Mouse (Mus musculus) liver, embryonic 16.5 days (tissue): ENCODE measurements around the gene Gm47996. TPM values are rescaled to one million over a fixed set of nuclear protein-coding genes. Genes with fewer than 3 reads are reported as not detected.

ENCODE experiments used
- ATAC-seq: fragments of 200-750 bp; cut with Nextera tagmentation; 2 replicates; pipeline ENCODE4 v1.8.0; 2017; ENCODE audit warnings: low read depth, mild to moderate bottlenecking, moderate number of reproducible peaks, moderate library complexity
- H3K27ac ChIP-seq: fragments of 300-500 bp; sonication (generic); 2 replicates; pipeline ENCODE4 v1.5.1; 2014; ENCODE audit warnings: mild to moderate bottlenecking, low read length
- H3K27me3 ChIP-seq: fragments of 300-500 bp; sonication (generic); 2 replicates; pipeline ENCODE4 v1.6.1; 2014; ENCODE audit warnings: low read depth, low read length, mixed read lengths; ENCODE audit not compliant: control insufficient read depth, insufficient read depth
- H3K36me3 ChIP-seq: fragments of 300-500 bp; sonication (generic); 2 replicates; pipeline ENCODE4 v1.6.1; 2014; ENCODE audit warnings: mild to moderate bottlenecking; ENCODE audit not compliant: control insufficient read depth, insufficient read depth
- H3K4me1 ChIP-seq: fragments of 300-500 bp; sonication (generic); 2 replicates; pipeline ENCODE4 v1.6.1; 2014; ENCODE audit warnings: low read depth, low read length, mixed read lengths; ENCODE audit not compliant: control insufficient read depth
- H3K4me2 ChIP-seq: fragments of 300-500 bp; sonication (generic); 2 replicates; pipeline ENCODE4 v1.6.1; 2014; ENCODE audit warnings: low read depth, low read length, mixed read lengths
- H3K4me3 ChIP-seq: fragments of 300-500 bp; sonication (generic); 2 replicates; pipeline ENCODE4 v1.5.1; 2014; ENCODE audit warnings: low read depth, mild to moderate bottlenecking, low read length
- H3K9ac ChIP-seq: fragments of 300-500 bp; sonication (generic); 2 replicates; pipeline ENCODE4 v1.6.1; 2014; ENCODE audit warnings: low read depth, low read length
- H3K9me3 ChIP-seq: fragments of 300-500 bp; sonication (generic); replicated peaks from 2 replicates; pipeline ENCODE4 v1.6.1; 2016; ENCODE audit warnings: low read length; ENCODE audit not compliant: control insufficient read depth
- WGBS: fragments of 180-500 bp; shearing (Covaris S2); extraction: QIAGEN DNeasy Blood & Tissue Kit; methylation state at CpG from one replicate; pipeline ENCODE4 v1.1.7; 2014; ENCODE audit not compliant: insufficient replicate concordance; 5-methylcytosine and 5-hydroxymethylcytosine counted together
- polyA plus RNA-seq: library from polyadenylated mRNA; unstranded; fragments of >200 nt; fragmentation: Nextera tagmentation; extraction: Ambion mirVana; gene quantifications from 2 replicates; pipeline ENCODE4 v1.2.1, GENCODE M21; 2015

The Gm47996 gene
- polyA plus RNA-seq, 1 experiment from 2014 or later = 0.12 TPM

GRCm38 (mm10) chr1:151250529-151251193, 40.7 kb downstream of the Gm47996 start:
- peak overlapping the region; percentile 1; the same call in 1 of the 2 replicates for H3K4me2 ChIP-seq
- ATAC-seq = peak; percentile 51
- no peak overlapping the region for H3K27ac ChIP-seq
- H3K9ac ChIP-seq = no peak overlapping the region
- H3K4me1 ChIP-seq = no peaks in the 10 kb centered on the region
- no peaks in the 10 kb centered on the region for H3K9me3 ChIP-seq
- no peaks in the 10 kb centered on the region for H3K36me3 ChIP-seq
- no peak overlapping the region for H3K4me3 ChIP-seq
- WGBS = 39% methylated on average over 18 of the region's 18 CpGs
- H3K27me3 ChIP-seq = no peaks in the 10 kb centered on the region

DNA sequence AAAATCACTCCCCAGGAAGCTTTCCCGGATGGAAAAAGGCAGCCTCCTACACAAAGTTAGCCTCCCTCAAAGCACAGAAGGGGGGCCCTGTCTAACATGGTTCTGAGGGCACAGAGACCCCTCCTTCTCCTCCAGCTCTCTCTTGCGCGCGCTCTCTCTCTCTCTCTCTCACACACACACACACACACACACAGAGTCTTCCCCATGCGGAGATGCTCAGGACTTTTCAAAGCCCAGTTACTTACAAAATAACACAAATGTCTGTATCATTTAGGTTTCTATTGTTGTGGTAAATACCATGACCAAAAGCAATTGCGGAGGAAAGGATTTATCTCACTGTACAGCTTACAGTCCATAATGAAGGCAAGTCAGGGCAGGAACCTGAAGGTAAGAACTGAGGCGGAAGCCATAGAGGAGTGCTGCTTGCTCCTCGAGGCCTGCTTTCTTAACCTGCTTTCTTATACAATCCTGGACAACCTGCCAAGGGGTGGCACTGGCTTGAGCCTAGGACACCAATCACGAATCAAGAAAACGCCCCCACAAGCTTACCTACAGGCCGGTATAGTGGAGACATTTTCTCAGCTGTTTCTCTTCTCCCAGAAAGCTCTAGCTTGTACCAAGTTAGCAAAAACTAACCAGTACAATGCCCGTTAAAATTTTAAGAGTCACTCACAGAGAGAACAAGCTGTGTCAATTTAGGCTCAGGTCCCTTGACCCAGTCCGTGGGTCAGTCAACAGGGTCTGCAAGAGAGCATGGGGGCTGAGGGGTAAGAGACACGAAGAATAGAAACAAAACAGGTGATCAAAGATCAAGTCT, 41.5 kb downstream of the Gm47996 start:
- Histone ChIP-seq H3K9me3 (no peaks in the 10 kb centered on the region), H3K36me3 (no peaks in the 10 kb centered on the region), H3K4me3 (no peak overlapping the region), H3K27ac (no peak overlapping the region), H3K9ac (no peak overlapping the region), H3K27me3 (no peaks in the 10 kb centered on the region), H3K4me1 (no peaks in the 10 kb centered on the region), H3K4me2 (no peak overlapping the region)
- 65% methylated on average over 14 of the region's 14 CpGs for WGBS
- no peak for ATAC-seq

DNA sequence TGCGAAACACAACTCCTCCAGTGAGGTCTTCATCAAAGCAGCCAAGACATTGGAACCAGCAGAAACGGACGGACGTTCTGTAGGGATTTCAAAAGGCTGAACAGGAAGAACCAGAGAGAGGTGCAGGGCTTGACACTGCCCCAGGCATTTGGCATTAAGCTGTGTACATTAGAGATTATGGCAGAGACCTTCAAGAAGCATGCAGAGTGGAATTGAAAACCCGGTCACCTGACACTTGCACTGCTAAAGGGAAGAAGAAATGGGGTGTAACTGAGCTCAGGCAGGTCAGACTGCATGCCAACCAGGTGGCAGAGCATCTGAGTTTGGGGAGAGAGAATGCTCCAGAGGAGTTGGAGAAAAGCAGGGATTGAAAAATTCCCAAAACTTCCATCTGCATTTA, 45.5 kb downstream of the Gm47996 start:
- Histone ChIP-seq H3K9me3 (no peaks in the 10 kb centered on the region), H3K27ac (no peak overlapping the region), H3K4me3 (no peak overlapping the region), H3K4me2 (no peak overlapping the region), H3K36me3 (no peaks in the 10 kb centered on the region), H3K27me3 (no peaks in the 10 kb centered on the region), H3K9ac (no peak overlapping the region), H3K4me1 (no peaks in the 10 kb centered on the region; the same call in none of the 2 replicates)
- 67% methylated on average over 5 of the region's 5 CpGs for WGBS
- no peak for ATAC-seq

DNA sequence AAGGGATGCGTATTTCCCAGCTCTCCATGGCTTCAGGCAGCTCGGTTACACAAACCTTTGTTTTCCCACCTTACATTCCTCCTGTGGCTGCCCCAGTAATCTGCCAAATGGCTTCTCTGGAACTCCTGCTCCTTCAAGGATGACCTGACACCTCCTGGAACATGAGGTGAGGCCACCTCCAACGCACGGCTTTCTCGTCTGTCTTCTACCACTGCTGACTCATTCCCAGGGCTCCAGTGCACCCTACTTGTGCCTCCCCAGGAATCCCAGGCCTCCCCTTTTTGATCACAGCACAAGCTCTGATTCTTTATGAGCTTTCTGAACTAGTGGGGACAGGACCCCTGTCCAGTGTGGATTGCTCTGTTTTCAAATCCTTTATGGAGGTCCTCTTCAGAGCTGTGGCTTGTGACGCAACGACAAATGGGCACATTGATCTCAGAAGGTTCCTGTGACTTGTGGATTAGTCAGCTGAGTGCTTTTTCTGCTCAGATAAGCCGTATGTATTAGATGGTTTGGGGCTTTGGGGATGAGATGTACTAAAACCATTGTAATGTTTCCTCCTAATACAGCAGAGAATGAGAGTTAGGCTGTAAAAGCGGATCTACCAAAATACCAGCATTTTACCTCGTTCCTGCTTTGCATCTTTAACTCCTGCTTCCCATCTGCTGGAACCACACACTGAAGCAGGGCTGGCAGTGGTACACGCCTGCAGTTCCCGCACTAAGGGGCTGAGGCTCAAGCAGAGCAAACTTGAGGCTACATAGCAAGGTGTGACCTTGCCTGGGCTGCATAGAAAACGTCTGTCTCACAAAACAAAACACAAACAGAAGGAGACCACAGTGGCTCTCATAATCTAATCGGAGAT, 48.4 kb downstream of the Gm47996 start:
- Histone ChIP-seq H3K36me3 (no peaks in the 10 kb centered on the region), H3K9me3 (no peaks in the 10 kb centered on the region), H3K4me3 (no peak overlapping the region), H3K4me2 (no peak overlapping the region), H3K27ac (no peak overlapping the region), H3K27me3 (no peaks in the 10 kb centered on the region), H3K4me1 (no peaks in the 10 kb centered on the region; the same call in none of the 2 replicates), H3K9ac (no peak overlapping the region)
- ATAC-seq = no peak
- 41% methylated on average over 14 of the region's 14 CpGs for WGBS

- Histone ChIP-seq H3K4me3 (no peak overlapping the region), H3K4me1 (no peaks in the 10 kb centered on the region; the same call in none of the 2 replicates), H3K9ac (no peak overlapping the region), H3K27me3 (no peaks in the 10 kb centered on the region), H3K4me2 (no peak overlapping the region), H3K9me3 (no peaks in the 10 kb centered on the region), H3K36me3 (no peaks in the 10 kb centered on the region), H3K27ac (no peak overlapping the region)
- 53% methylated on average over 8 of the region's 8 CpGs for WGBS
- ATAC-seq = no peak
Observed at GRCm38 (mm10) chr1:151259061-151259460, 49.1 kb downstream of the Gm47996 start.

Other genes starting within 250 kb of the Gm47996 start
- gene Hmcn1, start 216.7 kb upstream of the Gm47996 start, polyA plus RNA-seq = 1.3 and 2.0 TPM in 2 replicates
- 1.4 and 1.8 TPM in 2 replicates for gene Gm47985, start 27.6 kb upstream of the Gm47996 start, polyA plus RNA-seq
- gene Gm8947, start 17.8 kb upstream of the Gm47996 start, polyA plus RNA-seq = 1.2 and 1.3 TPM in 2 replicates
- 0.64 and 0.98 TPM in 2 replicates for gene Gm47995, start 11.7 kb upstream of the Gm47996 start, polyA plus RNA-seq
- 0.84 and 1.4 TPM in 2 replicates for gene 3110040M04Rik, start 6.0 kb upstream of the Gm47996 start, polyA plus RNA-seq
- 77.1 and 78.5 TPM in 2 replicates for gene Ivns1abp, start 134.3 kb downstream of the Gm47996 start, polyA plus RNA-seq
- gene Swt1, start 218.3 kb downstream of the Gm47996 start, polyA plus RNA-seq = 19.1 and 19.7 TPM in 2 replicates
- gene Trmt1l, start 218.4 kb downstream of the Gm47996 start, polyA plus RNA-seq = 13.9 and 15.1 TPM in 2 replicates